Mouse (Mus musculus): ENCODE results near the gene Gm15557. TPM values are rescaled to one million over a fixed set of nuclear protein-coding genes. Genes with fewer than 3 reads are reported as not detected.

Gm15557 gene
- polyA plus RNA-seq, 1 experiment from 2014 or later: not detected

DNA sequence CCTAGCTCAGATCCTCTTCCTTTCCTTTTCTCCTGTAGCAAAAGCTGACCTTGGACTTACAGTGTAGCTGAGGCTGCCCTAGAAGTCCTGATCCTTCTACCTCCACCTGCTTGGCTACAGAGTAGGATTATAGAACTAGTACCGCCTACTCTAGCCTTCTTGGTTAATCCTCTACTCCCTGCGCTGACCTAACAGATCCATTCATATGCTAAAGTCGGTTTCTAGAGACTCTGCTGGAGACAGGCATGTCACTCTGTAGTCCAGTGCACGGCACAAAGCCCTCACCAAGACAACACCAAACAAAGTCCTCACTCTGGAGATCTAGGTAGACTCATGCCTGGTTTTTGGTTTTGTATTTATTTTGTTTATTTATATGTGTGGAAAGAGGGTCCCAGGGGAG, 6.0 kb downstream of the Gm15557 start:
- Histone ChIP-seq H3K27me3 (ENCODE audit: control insufficient read depth, insufficient read depth, low read length) (no peaks in the 10 kb centered on the region), H3K27ac (0 out of 2 replicates have a peak overlapping the region, but pooled peaks have one; percentile 48), H3K4me1 (replicated peaks; ENCODE audit: control insufficient read depth, insufficient read depth, low read length) (peaks cover 17% of the 10 kb centered on the region), H3K4me3 (replicated peaks; ENCODE audit: low read length) (no peak overlapping the region), H3K9ac (no peak overlapping the region), H3K9me3 (ENCODE audit: control insufficient read depth, low read length) (no peaks in the 10 kb centered on the region), H3K36me3 (replicated peaks; ENCODE audit: control insufficient read depth, insufficient read depth) (no peaks in the 10 kb centered on the region), H3K4me2 (replicated peaks) (no peak overlapping the region)
- DNase-seq (ENCODE audit: low spot score) (no peak), ATAC-seq (ENCODE audit: low FRiP score) (no peak)
- 7% methylated on average over 4 of the region's 4 CpGs for WGBS

- no peak overlapping the region for H3K4me3 ChIP-seq (replicated peaks; ENCODE audit: low read length)
- DNase-seq (ENCODE audit: low spot score) (no peak), ATAC-seq (ENCODE audit: low FRiP score) (no peak)
- H3K4me2 ChIP-seq (replicated peaks): no peak overlapping the region
- peaks cover 17% of the 10 kb centered on the region for H3K4me1 ChIP-seq (replicated peaks; ENCODE audit: control insufficient read depth, insufficient read depth, low read length)
- H3K9me3 ChIP-seq (ENCODE audit: control insufficient read depth, low read length): no peaks in the 10 kb centered on the region
- H3K27me3 ChIP-seq (ENCODE audit: control insufficient read depth, insufficient read depth, low read length): no peaks in the 10 kb centered on the region
- no peak overlapping the region for H3K27ac ChIP-seq
- H3K9ac ChIP-seq: no peak overlapping the region
- 61% methylated on average over 5 of the region's 5 CpGs for WGBS
- no peaks in the 10 kb centered on the region for H3K36me3 ChIP-seq (replicated peaks; ENCODE audit: control insufficient read depth, insufficient read depth)
These were observed 7.0 kb downstream of the Gm15557 start for GRCm38 (mm10) chr2:155947390-155948002.

DNA sequence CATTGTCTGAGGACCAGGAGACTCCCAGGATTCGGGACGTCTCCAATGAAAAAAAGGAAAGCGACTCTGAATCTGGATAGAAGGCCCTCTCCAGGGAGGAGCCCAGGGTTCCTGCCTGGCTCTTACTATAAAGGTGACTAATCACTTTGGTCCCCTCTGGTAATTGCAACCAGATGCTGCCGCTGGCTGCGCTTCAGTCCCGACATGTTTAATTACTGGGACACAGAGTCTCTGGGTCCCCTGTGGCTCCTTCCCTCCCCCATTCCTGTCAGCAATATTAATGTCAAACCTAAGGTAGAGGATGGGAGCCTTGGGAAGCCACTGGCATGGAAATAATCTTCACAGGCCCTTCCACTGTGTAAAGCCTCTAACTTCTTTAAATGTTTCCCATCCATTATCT, 8.8 kb downstream of the Gm15557 start:
- DNase-seq (ENCODE audit: low spot score) (peak; percentile 38), ATAC-seq (ENCODE audit: low FRiP score) (0 out of 2 replicates have a peak, but pooled peaks have one; percentile 14)
- no peak overlapping the region for H3K4me3 ChIP-seq (replicated peaks; ENCODE audit: low read length)
- H3K27me3 ChIP-seq (ENCODE audit: control insufficient read depth, insufficient read depth, low read length): no peaks in the 10 kb centered on the region
- no peaks in the 10 kb centered on the region for H3K36me3 ChIP-seq (replicated peaks; ENCODE audit: control insufficient read depth, insufficient read depth)
- WGBS: 7% methylated on average over 6 of the region's 6 CpGs
- H3K4me1 ChIP-seq (replicated peaks; ENCODE audit: control insufficient read depth, insufficient read depth, low read length): peaks cover 11% of the 10 kb centered on the region
- H3K4me2 ChIP-seq (replicated peaks): no peak overlapping the region
- no peak overlapping the region for H3K9ac ChIP-seq
- no peak overlapping the region; the same call in 1 of the 2 replicates for H3K27ac ChIP-seq
- no peaks in the 10 kb centered on the region for H3K9me3 ChIP-seq (ENCODE audit: control insufficient read depth, low read length)

- H3K27ac ChIP-seq: no peak overlapping the region
- H3K4me3 ChIP-seq (replicated peaks; ENCODE audit: low read length): no peak overlapping the region
- no peaks in the 10 kb centered on the region for H3K27me3 ChIP-seq (ENCODE audit: control insufficient read depth, insufficient read depth, low read length)
- no peaks in the 10 kb centered on the region for H3K9me3 ChIP-seq (ENCODE audit: control insufficient read depth, low read length)
- H3K36me3 ChIP-seq (replicated peaks; ENCODE audit: control insufficient read depth, insufficient read depth): no peaks in the 10 kb centered on the region
- no peak for ATAC-seq (ENCODE audit: low FRiP score)
- peaks cover 13% of the 10 kb centered on the region for H3K4me1 ChIP-seq (replicated peaks; ENCODE audit: control insufficient read depth, insufficient read depth, low read length)
- H3K4me2 ChIP-seq (replicated peaks): no peak overlapping the region
- peak; percentile 76 for DNase-seq (ENCODE audit: low spot score)
- H3K9ac ChIP-seq: no peak overlapping the region
These were observed 11.5 kb downstream of the Gm15557 start for GRCm38 (mm10) chr2:155952006-155952405.

DNA sequence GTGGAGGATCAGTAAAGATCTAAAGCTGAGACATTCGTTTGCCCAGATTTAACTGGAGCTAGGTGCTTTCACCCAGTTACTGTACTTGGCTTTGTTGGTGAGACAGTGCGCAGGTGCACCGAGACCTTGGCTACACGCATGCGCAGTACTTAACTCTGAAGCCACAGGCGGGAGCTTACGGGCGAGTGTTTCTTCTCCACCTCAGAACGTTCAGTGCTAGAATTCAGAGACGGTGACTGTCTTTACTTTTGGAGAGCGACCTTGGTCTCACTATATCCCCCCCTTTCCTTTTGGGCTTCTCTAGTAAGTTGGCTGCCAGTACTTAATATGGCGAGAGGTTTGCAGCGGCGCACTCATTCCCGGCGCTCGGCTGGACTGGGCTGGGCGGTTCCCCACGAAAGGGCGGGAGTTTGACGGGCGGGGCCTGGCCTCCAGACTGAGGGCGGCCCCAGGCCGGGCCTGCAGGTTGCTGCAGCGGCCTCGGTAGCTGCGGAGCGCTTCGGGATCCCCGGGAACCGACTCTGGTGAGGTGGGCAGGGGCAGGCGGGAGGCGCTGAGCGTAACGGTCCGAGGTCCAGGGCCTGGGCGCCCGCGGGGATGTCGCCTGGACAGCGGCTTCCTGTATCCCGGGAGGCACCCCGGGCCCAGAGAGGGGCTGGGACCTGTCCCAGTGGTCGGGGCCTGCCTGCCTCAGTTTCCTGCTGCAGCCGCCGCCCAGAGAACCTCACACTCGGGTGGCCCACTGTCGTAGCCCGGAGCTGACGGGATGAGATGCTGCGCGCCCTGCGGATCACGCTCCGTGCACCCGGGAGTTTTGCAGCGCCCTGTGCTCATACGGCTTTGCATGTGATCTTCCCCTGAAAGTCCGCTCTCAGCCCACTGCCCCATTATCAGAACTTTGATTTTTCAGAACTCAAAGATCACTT, 15.9 kb downstream of the Gm15557 start, which contains the start of gene Cep250:
Gene Cep250 (plus strand): TSS at position 325 of the 926 bp plus-strand sequence.
- under 1% methylated on average over 55 of the region's 59 CpGs for WGBS
- Histone ChIP-seq H3K27me3 (ENCODE audit: control insufficient read depth, insufficient read depth, low read length) (no peaks in the 10 kb centered on the region), H3K9me3 (ENCODE audit: control insufficient read depth, low read length) (no peaks in the 10 kb centered on the region), H3K4me2 (replicated peaks) (peak within 1 kb of the TSS; percentile 74), H3K27ac (peak within 1 kb of the TSS; percentile 92), H3K4me1 (replicated peaks; ENCODE audit: control insufficient read depth, insufficient read depth, low read length) (peaks cover 12% of the 10 kb centered on the region), H3K36me3 (replicated peaks; ENCODE audit: control insufficient read depth, insufficient read depth) (0 out of 2 replicates have a peak, but pooled peaks cover 8% of the 10 kb centered on the region), H3K9ac (peak within 1 kb of the TSS; percentile 93), H3K4me3 (replicated peaks; ENCODE audit: low read length) (peak within 1 kb of the TSS; percentile 89)
- ATAC-seq (ENCODE audit: low FRiP score): peak; percentile 95
- peak; percentile 93 for DNase-seq (ENCODE audit: low spot score)

DNA sequence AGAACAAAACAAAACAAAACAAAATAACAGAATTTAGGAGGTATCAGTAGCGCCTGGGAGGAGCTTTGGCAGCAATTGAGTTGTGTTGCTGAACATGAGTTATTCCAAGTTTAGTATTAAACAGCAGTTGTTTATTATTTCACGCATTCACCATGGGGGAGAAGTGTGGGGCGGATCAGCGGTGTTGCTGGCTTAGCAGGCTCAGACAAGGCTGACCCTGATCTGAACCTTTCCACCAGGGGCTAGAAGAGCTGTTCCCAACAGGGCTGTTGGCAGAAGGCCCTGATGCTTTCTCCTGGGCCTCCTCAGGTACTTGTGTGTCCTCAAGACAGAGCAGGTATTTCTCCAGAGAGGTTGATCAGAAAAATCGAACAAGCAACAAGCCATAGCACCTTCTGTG, 19.5 kb downstream of the Gm15557 start:
- Histone ChIP-seq H3K36me3 (replicated peaks; ENCODE audit: control insufficient read depth, insufficient read depth) (peaks cover 34% of the 10 kb centered on the region), H3K27ac (no peak overlapping the region), H3K27me3 (ENCODE audit: control insufficient read depth, insufficient read depth, low read length) (no peaks in the 10 kb centered on the region), H3K9ac (no peak overlapping the region), H3K4me1 (replicated peaks; ENCODE audit: control insufficient read depth, insufficient read depth, low read length) (peaks cover 12% of the 10 kb centered on the region), H3K4me3 (replicated peaks; ENCODE audit: low read length) (no peak overlapping the region), H3K4me2 (replicated peaks) (no peak overlapping the region), H3K9me3 (ENCODE audit: control insufficient read depth, low read length) (no peaks in the 10 kb centered on the region)
- ATAC-seq (ENCODE audit: low FRiP score) (no peak), DNase-seq (ENCODE audit: low spot score) (no peak)
- 89% methylated on average over 5 of the region's 5 CpGs for WGBS

GRCm38 (mm10) chr2:155961862-155962261, 21.3 kb downstream of the Gm15557 start:
- peaks cover 12% of the 10 kb centered on the region for H3K4me1 ChIP-seq (replicated peaks; ENCODE audit: control insufficient read depth, insufficient read depth, low read length)
- ATAC-seq (ENCODE audit: low FRiP score): no peak
- no peak overlapping the region for H3K9ac ChIP-seq
- no peaks in the 10 kb centered on the region for H3K9me3 ChIP-seq (ENCODE audit: control insufficient read depth, low read length)
- H3K4me2 ChIP-seq (replicated peaks): no peak overlapping the region
- 59% methylated on average over 10 of the region's 10 CpGs for WGBS
- H3K4me3 ChIP-seq (replicated peaks; ENCODE audit: low read length): no peak overlapping the region
- H3K27ac ChIP-seq: no peak overlapping the region
- no peaks in the 10 kb centered on the region for H3K27me3 ChIP-seq (ENCODE audit: control insufficient read depth, insufficient read depth, low read length)
- H3K36me3 ChIP-seq (replicated peaks; ENCODE audit: control insufficient read depth, insufficient read depth): peaks cover 51% of the 10 kb centered on the region
- DNase-seq (ENCODE audit: low spot score): no peak

GRCm38 (mm10) chr2:155962991-155963390, 22.5 kb downstream of the Gm15557 start:
- Histone ChIP-seq H3K27ac (no peak overlapping the region), H3K9me3 (ENCODE audit: control insufficient read depth, low read length) (no peaks in the 10 kb centered on the region), H3K4me1 (replicated peaks; ENCODE audit: control insufficient read depth, insufficient read depth, low read length) (peaks cover under 1% of the 10 kb centered on the region; the same call in 1 of the 2 replicates), H3K4me3 (replicated peaks; ENCODE audit: low read length) (no peak overlapping the region), H3K27me3 (ENCODE audit: control insufficient read depth, insufficient read depth, low read length) (no peaks in the 10 kb centered on the region), H3K4me2 (replicated peaks) (no peak overlapping the region), H3K9ac (no peak overlapping the region), H3K36me3 (replicated peaks; ENCODE audit: control insufficient read depth, insufficient read depth) (peaks cover 62% of the 10 kb centered on the region)
- ATAC-seq (ENCODE audit: low FRiP score) (no peak), DNase-seq (ENCODE audit: low spot score) (peak; percentile 74)
- WGBS: 36% methylated on average over 1 of the region's 1 CpGs

GRCm38 (mm10) chr2:155973348-155973747, 32.8 kb downstream of the Gm15557 start:
- Histone ChIP-seq H3K4me2 (replicated peaks) (no peak overlapping the region), H3K4me3 (replicated peaks; ENCODE audit: low read length) (no peak overlapping the region), H3K4me1 (replicated peaks; ENCODE audit: control insufficient read depth, insufficient read depth, low read length) (no peaks in the 10 kb centered on the region), H3K27me3 (ENCODE audit: control insufficient read depth, insufficient read depth, low read length) (no peaks in the 10 kb centered on the region), H3K36me3 (replicated peaks; ENCODE audit: control insufficient read depth, insufficient read depth) (peaks cover 92% of the 10 kb centered on the region), H3K27ac (no peak overlapping the region), H3K9me3 (ENCODE audit: control insufficient read depth, low read length) (no peaks in the 10 kb centered on the region), H3K9ac (no peak overlapping the region)
- 90% methylated on average over 6 of the region's 6 CpGs for WGBS
- no peak for ATAC-seq (ENCODE audit: low FRiP score)
- no peak for DNase-seq (ENCODE audit: low spot score)

Data from hindbrain, embryonic 14.5 days (tissue).